Mouse (Mus musculus) CD4-positive, CD25-positive, alpha-beta regulatory T cell, adult 4 months (primary cell): ENCODE results near the gene C2cd5. TPM values are rescaled to one million over a fixed set of nuclear protein-coding genes. Genes with fewer than 3 reads are reported as not detected.
A peak's percentile ranks its signal among the peaks of the same experiment; 100 is the strongest.

Experiments
- ATAC-seq: one replicate; pipeline ENCODE4 v1.8.0; 2017
- polyA plus RNA-seq, 2 experiments: library from polyadenylated mRNA; unstranded; fragments of 100-300 nt; shearing (Covaris generic); gene quantifications; one replicate each; pipeline ENCODE4 v1.2.1; 2017

The C2cd5 gene
- polyA plus RNA-seq, 2 experiments from 2014 or later: 68.3 to 103 TPM

DNA sequence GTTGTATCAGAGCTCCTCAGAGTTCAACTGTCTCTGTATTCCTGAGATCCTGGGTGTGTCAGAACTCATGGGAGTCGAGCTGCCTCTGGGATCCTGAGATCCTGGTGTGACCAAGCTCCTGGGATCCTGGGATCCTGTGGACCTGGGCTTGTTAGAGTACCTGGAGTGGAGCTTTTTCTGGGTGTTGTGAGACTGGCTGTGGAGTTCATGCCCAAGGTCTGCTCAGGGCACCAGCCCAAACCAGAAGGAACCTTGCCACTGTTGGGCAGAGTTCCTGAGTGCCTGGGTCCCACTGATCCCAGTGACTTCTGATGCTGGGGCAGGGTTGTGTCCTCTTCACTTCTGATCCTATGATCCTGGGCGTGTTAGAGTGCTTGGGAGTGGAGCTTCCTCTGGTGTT, 127.7 kb downstream of the C2cd5 start:
- ATAC-seq: no peak

DNA sequence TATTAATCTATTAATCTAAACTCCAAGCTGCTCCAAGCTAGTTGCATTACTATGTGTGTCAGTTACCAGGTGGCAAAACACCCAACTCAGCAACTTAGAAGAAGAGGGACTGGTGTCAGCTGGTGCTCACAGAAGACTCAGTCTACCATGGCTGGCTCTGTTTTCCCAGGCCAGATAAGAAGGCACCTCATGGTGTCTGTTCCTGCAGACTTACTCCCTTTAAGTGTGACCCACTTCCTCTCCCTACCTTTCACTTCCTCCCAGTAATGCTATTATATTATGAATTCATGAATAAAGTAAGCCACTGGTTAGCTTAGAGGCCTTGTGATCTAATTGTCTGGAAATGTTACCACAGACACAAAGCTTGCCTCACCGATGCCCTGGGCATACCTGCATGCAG, 132.5 kb downstream of the C2cd5 start:
- no peak for ATAC-seq

DNA sequence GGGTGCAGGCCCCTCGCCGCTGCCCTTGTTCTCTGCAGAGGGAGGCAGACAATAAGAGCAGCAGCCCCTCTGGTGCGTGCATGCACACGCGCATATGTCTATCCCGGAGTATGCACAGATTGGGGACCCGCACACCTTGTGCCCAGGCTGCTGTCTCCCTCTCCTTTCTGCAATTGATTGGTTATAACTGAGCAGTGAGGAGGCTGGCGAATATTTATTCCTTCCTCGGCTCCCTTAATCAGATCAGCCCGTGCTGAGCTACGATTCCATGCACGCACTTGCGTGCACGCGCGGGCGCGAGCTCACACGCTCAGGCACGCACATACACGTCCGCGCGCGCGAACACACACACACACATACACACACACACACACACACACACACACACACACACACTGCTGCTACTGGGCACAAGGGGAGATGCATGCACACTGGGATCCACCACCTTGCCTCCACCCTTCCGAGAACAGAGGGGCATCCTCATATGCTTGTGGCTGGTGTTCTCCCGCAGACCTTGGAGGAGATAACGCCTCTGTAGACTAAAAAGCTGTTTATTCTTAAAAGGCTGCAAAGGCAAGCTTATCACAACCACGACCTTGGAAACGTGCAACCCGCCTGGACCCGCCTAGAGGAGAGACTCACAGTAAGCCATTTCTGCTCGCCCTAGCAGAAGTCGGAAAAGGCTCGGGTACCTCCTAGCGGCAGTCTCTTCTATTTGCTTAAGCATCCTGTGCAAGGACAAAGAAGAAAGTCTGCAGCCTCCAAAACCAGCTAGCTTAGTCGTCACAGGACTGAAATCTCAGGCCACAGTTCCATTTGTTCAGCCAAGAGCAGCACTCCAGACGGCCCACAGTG, 135.2 kb downstream of the C2cd5 start:
- ATAC-seq: peak; percentile 81

DNA sequence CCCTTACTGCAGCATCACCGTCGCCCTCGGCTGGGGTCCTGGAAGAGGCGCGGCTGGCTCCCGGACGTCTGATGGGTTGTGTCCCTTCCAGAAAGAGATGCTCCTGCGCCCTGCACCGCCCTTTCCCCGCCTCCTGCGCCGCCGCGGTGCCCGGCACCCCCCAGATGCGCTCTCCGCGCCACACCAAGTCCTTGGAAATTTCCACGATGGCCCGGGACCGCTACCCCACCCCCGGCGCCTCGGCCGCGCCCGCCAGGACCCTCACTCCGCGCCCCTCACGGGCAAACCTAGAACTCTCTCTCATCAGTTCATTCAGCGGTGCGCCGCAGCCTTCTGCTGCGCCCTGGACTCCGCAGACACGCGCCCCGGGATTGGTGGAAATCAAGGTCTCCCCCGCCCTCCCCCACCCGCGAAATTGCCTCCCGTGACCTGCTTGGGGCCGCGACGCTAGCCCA, 135.8 kb downstream of the C2cd5 start, which contains the start of gene St8sia1:
St8sia1 (minus strand) TSS at position 377 of the 455 bp plus-strand sequence.
- peak; percentile 41 for ATAC-seq

DNA sequence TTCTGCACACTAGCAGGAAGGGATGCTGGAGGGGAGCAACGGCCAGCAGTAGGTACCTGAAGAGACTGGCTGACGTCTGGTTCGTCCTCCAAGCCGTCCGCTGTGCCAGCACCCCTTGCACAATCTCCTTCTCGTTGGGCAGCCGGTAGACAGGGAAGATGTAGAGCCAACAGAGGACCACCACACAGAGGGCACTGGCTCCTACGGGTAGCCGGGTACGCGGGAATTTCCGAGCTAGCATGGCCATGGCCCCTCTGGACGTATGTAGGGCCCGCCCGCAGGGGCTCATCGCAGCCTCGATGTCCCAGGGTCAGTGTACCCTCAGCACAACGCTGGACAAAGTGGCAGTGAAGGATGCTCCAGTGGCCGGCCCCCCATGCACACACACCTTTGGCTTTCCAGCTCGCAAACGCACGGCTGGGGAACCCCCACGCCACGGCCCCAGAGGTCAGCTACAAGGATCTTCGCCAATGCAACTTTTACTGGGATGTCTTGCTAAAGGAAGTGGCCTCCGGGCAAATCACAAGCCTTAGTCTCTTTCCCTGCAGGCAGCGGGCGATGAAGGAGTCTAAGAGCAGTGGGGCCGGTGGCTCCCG, 136.4 kb downstream of the C2cd5 start:
- no peak for ATAC-seq

DNA sequence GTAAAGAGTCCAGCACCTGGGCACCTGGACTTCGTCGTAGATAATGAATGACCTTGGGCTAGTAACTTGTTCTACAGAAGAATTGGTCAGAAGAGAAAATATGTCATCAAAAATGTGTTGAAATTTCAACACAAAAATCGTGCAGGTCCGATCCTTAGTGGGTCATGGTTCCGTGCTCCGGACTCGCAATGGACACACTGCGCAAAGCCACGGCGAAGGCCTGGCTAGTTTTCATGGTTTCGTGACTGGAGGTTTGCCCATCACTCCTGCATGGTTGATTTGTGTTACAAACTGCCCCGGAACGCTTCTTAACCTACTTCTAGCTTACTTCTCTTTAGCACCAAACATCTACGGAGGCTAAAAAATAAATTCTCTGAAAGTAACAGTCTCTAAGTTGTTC, 137.1 kb downstream of the C2cd5 start:
- no peak for ATAC-seq

DNA sequence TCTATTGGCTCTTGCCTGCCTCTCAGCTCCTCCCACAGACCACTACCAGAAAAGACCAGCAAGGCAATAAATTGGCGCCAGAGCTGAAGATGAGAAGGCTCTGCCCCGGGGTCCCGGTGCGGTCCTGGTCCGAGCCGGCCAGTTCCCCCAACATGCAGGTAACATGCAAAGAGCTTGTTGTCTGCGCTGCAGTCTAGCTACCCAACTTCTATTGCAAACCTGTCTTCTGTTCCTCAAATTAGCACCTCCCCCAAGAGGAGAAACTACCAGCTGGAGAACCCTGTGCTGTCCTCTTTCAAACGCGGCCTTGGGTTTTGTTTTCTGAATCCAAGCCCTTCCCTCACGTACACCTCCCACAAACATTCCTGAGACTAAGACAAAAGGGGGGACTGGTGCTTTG, 137.5 kb downstream of the C2cd5 start:
- peak; percentile 18 for ATAC-seq

DNA sequence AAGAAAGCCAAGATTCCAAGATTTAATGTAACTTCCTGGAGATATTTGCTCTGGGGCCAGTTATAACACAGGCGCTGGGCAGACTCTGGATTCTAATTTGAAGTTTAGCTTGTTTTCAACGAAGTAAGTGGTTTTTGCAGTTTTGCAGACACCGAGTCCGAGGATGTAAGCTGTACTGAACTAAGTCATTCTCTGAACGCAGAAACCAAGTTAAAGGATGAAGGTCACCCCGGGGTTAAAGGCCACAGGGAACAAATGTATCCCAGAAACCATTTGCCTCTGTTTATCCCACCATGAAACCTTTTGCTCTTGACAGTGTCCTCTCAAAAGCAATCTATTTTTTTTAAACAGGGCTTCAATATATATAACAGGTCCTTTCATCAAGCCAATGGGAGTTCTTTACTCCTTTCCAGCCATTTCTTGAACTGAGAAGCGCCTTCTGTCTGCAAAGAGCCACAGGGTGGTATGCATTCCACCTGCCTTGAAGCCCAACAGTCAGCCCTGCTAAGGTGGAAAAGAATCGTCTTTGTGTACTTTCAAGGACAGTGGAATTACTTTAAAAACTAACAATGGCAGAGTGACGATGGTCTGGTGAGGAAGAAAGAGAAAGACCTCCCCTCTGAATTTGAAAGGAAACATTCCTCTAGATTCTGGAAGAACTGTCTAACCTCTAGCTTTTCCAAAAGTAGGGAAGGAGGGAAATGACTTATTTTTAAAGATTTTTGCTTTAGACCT, 138.1 kb downstream of the C2cd5 start:
- no peak for ATAC-seq

Other genes starting within 250 kb of the C2cd5 start
- gene St8sia1, start 135.7 kb downstream of the C2cd5 start, polyA plus RNA-seq: 10 to 100 TPM; 11.2 to 12.4 TPM
- gene Etnk1, start 67.1 kb upstream of the C2cd5 start, polyA plus RNA-seq: 10 to 100 TPM; 24.4 to 38.9 TPM